Mouse (Mus musculus) heart, embryonic 10.5 days (tissue): ENCODE results near the gene Epha3. TPM values are rescaled to one million over a fixed set of nuclear protein-coding genes. Genes with fewer than 3 reads are reported as not detected.
A peak's percentile ranks its signal among the peaks of the same experiment; 100 is the strongest.

Source experiments
- DNase-seq: peaks from one replicate; pipeline ENCODE4 v3.0.0-alpha.2; 2017; ENCODE audit warnings: low spot score
- H3K27ac ChIP-seq: fragments of 300-500 bp; sonication (generic); 2 replicates; pipeline ENCODE4 v1.5.1; 2016; ENCODE audit warnings: mild to moderate bottlenecking
- H3K27me3 ChIP-seq: fragments of 300-500 bp; sonication (generic); 2 replicates; pipeline ENCODE4 v1.6.1; 2016; ENCODE audit warnings: mild to moderate bottlenecking; ENCODE audit not compliant: poor library complexity, insufficient read depth, severe bottlenecking
- H3K36me3 ChIP-seq: fragments of 300-500 bp; sonication (generic); 2 replicates; pipeline ENCODE4 v1.6.1; 2016; ENCODE audit warnings: mild to moderate bottlenecking, moderate library complexity
- H3K4me1 ChIP-seq: fragments of 300-500 bp; sonication (generic); 2 replicates; pipeline ENCODE4 v1.6.1; 2016; ENCODE audit warnings: mild to moderate bottlenecking
- H3K4me3 ChIP-seq: fragments of 300-500 bp; sonication (generic); 2 replicates; pipeline ENCODE4 v1.5.1; 2016; ENCODE audit warnings: mild to moderate bottlenecking, moderate library complexity
- H3K9me3 ChIP-seq: fragments of 300-500 bp; sonication (generic); 2 replicates; pipeline ENCODE4 v1.6.1; 2016; ENCODE audit warnings: mild to moderate bottlenecking, moderate library complexity
- WGBS: fragments of 180-500 bp; shearing (Covaris S2); methylation state at CpG from one replicate; pipeline ENCODE4 v1.1.7; 2016; 5-methylcytosine and 5-hydroxymethylcytosine counted together
- polyA plus RNA-seq: library from polyadenylated mRNA; unstranded; fragments of >200 nt; fragmentation: Nextera tagmentation; extraction: Ambion mirVana; gene quantifications from 2 replicates; pipeline ENCODE4 v1.2.1, GENCODE M21; 2016

Gene Epha3
- polyA plus RNA-seq: 8.1 and 20.4 TPM in 2 replicates

DNA sequence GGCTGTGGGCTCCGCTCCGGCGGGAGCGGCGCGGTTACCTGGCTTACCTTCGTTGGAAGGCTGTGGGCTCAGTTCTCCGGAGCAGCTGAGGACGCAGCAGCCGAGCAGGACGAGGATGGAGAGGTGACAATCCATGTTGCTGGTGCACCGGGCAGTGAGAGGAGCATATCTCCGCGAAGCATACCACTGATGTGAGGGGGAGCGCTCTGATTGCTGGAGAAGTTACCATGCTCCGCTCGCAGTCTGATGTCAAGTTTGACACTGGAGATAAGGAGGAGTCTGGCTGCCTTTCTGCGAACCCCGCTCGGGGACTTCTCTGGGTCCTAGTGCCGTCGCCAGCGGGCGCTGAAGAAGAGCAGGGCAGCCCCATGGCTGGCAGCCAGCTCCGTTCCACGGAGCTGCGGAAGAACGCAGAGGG, at the start of gene Epha3:
Epha3 (minus strand) TSS at position 263 of the 418 bp plus-strand sequence.
- H3K27me3 ChIP-seq: 0 out of 2 replicates have a peak, but pooled peaks cover 6% of the 10 kb centered on the region

GRCm38 (mm10) chr16:63903425-63903824, 39.5 kb upstream of the Epha3 start:
- 22% methylated on average over 13 of the region's 13 CpGs for WGBS

More for the DNA sequence above, at the start of gene Epha3:
- H3K4me1 ChIP-seq: no peaks in the 10 kb centered on the region
- H3K27ac ChIP-seq: peak within 1 kb of the TSS; percentile 83
- H3K9me3 ChIP-seq: no peaks in the 10 kb centered on the region
- peak; percentile 89 for DNase-seq
- H3K36me3 ChIP-seq: no peaks in the 10 kb centered on the region
- WGBS: under 1% methylated on average over 28 of the region's 28 CpGs
- peak within 1 kb of the TSS; percentile 70 for H3K4me3 ChIP-seq

DNA sequence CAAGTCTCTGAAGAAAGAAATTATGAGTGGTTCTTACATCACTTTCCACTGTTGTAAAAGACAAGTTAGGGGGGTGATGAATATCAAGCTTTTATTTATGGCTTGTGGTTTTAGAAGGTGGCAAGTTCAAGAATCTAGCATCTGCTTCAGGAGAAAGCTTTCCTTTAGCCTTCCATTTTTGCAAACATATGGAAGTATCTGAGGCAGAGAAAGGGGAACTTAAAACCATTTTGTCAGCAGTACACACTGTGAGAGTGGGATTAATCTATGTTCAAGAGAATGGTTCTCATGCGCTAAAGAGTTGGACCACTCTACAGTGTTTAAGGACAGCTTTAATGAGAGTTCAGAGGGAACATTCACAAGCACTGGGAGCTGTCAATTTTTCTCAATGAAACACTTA, 17.2 kb upstream of the Epha3 start:
- no peaks in the 10 kb centered on the region for H3K4me1 ChIP-seq
- no peak overlapping the region for H3K27ac ChIP-seq
- 85% methylated on average over 1 of the region's 1 CpGs for WGBS
- DNase-seq: no peak
- no peaks in the 10 kb centered on the region for H3K36me3 ChIP-seq
- H3K27me3 ChIP-seq: no peaks in the 10 kb centered on the region
- no peaks in the 10 kb centered on the region for H3K9me3 ChIP-seq
- no peak overlapping the region for H3K4me3 ChIP-seq

More at GRCm38 (mm10) chr16:63903425-63903824, 39.5 kb upstream of the Epha3 start:
- H3K36me3 ChIP-seq: no peaks in the 10 kb centered on the region
- no peak overlapping the region for H3K27ac ChIP-seq
- no peak for DNase-seq
- H3K4me3 ChIP-seq: peak overlapping the region; percentile 42
- no peaks in the 10 kb centered on the region for H3K27me3 ChIP-seq
- H3K9me3 ChIP-seq: no peaks in the 10 kb centered on the region
- H3K4me1 ChIP-seq: no peaks in the 10 kb centered on the region

DNA sequence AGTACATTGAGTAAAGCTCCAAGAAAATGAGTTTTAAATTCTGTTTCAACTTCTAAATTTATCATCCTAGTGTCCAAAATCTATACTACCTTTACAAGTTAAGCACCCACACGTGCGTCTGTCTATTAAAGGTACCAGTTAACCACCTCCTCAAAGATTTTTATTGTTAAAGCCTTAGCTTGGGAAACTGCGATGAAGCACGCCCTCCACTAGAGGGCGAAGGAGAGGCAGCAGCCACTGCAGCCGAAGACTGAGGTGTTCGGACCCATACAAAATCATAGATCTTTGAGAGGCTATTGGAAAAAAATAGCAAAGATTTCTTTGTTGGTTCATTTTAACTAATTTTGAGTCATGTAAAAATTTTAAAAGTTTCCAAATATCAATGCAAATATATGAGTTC, 8.3 kb upstream of the Epha3 start:
- no peaks in the 10 kb centered on the region for H3K36me3 ChIP-seq
- H3K4me1 ChIP-seq: no peaks in the 10 kb centered on the region
- no peak for DNase-seq
- H3K4me3 ChIP-seq: no peak overlapping the region
- H3K27ac ChIP-seq: no peak overlapping the region
- H3K27me3 ChIP-seq: no peaks in the 10 kb centered on the region
- H3K9me3 ChIP-seq: no peaks in the 10 kb centered on the region
- 13% methylated on average over 7 of the region's 7 CpGs for WGBS

GRCm38 (mm10) chr16:63864463-63864976, 545 bp upstream of the Epha3 start:
- Histone ChIP-seq H3K27me3 (0 out of 2 replicates have a peak, but pooled peaks cover 6% of the 10 kb centered on the region), H3K9me3 (no peaks in the 10 kb centered on the region), H3K36me3 (no peaks in the 10 kb centered on the region), H3K4me1 (no peaks in the 10 kb centered on the region), H3K4me3 (peak overlapping the region; percentile 70), H3K27ac (peak overlapping the region; percentile 83; the same call in 1 of the 2 replicates)
- WGBS: 36% methylated on average over 7 of the region's 7 CpGs
- no peak for DNase-seq

DNA sequence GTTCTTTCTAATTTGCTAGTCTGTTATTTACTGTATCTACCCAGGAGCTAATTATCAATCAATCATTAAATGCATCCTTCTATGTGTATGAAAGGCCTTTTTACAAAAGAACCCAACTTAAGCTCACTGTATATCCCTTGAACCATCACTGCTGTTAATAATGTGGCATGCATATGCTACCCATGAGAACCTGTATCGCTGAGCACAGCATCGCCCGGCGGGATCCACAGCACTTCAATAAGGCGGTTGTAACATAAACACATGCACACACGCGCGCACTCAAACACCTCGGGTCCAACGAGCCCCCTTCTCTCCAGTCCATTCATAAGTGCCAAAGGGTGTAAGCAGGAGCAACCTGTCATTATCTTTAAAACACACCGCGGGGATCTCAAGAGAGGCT, 794 bp downstream of the Epha3 start:
- DNase-seq: no peak

DNA sequence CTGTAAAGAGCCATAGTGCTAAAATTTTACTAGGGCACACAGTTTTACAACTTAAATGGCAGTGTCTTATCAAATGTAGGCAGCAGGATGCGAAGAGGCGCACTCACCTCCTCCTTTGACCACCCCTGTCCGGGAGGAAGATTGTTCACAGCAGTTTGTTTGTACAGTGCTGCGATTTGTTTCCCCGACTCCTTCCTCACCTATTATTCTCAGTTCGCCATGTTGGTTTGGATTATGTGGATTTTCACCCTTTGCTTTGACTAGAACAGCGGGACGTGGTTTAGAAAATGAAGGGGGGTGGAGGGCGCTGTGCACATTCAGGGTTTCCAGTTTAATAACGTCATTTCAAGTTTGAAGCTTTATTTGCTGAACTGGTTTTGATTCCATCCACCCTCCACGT, 6.4 kb downstream of the Epha3 start:
- Histone ChIP-seq H3K36me3 (no peaks in the 10 kb centered on the region), H3K27me3 (no peaks in the 10 kb centered on the region), H3K4me3 (peak overlapping the region; percentile 73), H3K4me1 (peaks cover 9% of the 10 kb centered on the region; the same call in 1 of the 2 replicates), H3K9me3 (no peaks in the 10 kb centered on the region), H3K27ac (peak overlapping the region; percentile 87)
- DNase-seq: no peak
- 2% methylated on average over 11 of the region's 11 CpGs for WGBS

More for the DNA sequence above, 794 bp downstream of the Epha3 start:
- no peaks in the 10 kb centered on the region for H3K4me1 ChIP-seq
- 0 out of 2 replicates have a peak, but pooled peaks cover 6% of the 10 kb centered on the region for H3K27me3 ChIP-seq
- WGBS: 4% methylated on average over 12 of the region's 12 CpGs
- H3K4me3 ChIP-seq: peak overlapping the region; percentile 70
- no peaks in the 10 kb centered on the region for H3K9me3 ChIP-seq
- H3K36me3 ChIP-seq: no peaks in the 10 kb centered on the region
- H3K27ac ChIP-seq: no peak overlapping the region

DNA sequence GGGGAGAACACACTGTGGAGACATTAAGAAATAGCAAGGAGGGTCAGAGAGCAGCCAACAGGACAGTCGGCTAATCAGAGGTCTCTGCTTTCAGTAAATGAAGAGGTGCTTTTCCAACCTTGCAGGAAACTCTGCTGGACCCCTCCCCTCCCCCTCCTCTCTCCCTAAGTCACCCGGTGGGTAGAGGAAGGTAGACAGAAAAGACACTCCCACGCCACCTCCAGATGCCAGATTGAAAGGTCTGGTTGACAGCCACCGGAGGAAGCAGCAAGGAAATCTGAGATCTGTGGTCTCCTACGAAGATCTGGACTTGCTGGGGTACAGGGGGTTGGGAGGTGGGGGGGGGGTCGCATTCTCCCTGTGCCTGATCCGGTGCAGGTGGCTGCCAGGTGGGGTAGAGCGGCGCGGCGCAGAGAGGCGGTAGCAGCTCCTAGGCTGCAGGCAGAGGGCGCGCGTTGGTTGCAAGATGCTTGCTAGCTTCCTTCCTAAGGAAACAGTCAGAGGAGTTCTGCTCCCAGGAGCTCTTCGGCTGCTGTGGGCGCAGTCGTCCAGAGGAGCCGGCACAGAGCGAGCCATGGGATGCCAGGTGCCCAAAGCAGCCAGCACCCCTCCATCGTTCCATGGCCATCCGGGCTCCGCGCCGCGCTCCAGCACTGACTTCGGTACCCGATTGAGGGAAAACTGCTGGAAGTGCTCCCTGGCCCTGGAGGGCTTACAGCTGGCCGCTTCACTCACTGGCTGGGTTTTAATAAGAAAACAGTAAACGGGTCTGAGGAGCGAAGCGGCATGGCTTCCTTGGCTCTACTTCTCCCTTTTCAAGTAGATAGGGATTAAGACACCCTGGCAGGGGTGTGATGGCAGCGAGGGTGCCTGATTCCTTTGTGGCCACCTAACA, 7.1 kb downstream of the Epha3 start:
- Histone ChIP-seq H3K9me3 (no peaks in the 10 kb centered on the region), H3K27me3 (no peaks in the 10 kb centered on the region), H3K4me3 (peak overlapping the region; percentile 73), H3K27ac (peak overlapping the region; percentile 87), H3K36me3 (no peaks in the 10 kb centered on the region), H3K4me1 (peaks cover 9% of the 10 kb centered on the region; the same call in 1 of the 2 replicates)
- 2% methylated on average over 33 of the region's 33 CpGs for WGBS
- DNase-seq: peak; percentile 82

DNA sequence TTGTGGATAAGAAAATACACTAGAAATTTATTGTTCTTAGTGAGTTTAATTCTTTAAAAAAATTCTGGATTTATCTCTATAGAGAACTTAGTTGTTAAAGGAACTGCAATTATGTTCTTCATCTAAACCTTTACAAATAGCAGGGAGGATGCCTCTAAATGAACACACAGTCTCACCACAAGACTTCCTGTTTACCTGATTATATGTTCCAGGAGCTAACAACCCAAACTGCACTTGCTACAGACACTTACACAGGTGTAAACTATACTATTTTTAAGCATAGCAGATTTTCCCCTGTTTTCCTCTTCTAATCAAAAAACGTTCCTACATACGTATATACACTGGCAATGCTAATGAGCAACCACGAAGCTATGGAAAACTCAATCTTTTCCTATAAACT, 13.7 kb downstream of the Epha3 start:
- 77% methylated on average over 3 of the region's 3 CpGs for WGBS

GRCm38 (mm10) chr16:63842911-63843310, 21.1 kb downstream of the Epha3 start:
- Histone ChIP-seq H3K4me1 (no peaks in the 10 kb centered on the region), H3K9me3 (no peaks in the 10 kb centered on the region), H3K27ac (no peak overlapping the region), H3K27me3 (no peaks in the 10 kb centered on the region), H3K36me3 (no peaks in the 10 kb centered on the region), H3K4me3 (no peak overlapping the region)
- no peak for DNase-seq
- 66% methylated on average over 2 of the region's 2 CpGs for WGBS

More for the DNA sequence above, 13.7 kb downstream of the Epha3 start:
- Histone ChIP-seq H3K27ac (no peak overlapping the region), H3K9me3 (no peaks in the 10 kb centered on the region), H3K36me3 (no peaks in the 10 kb centered on the region), H3K4me3 (no peak overlapping the region), H3K4me1 (no peaks in the 10 kb centered on the region), H3K27me3 (no peaks in the 10 kb centered on the region)
- DNase-seq: no peak

GRCm38 (mm10) chr16:63837466-63837865, 26.5 kb downstream of the Epha3 start:
- Histone ChIP-seq H3K4me1 (no peaks in the 10 kb centered on the region), H3K36me3 (no peaks in the 10 kb centered on the region), H3K27ac (no peak overlapping the region), H3K27me3 (0 out of 2 replicates have a peak, but pooled peaks cover 5% of the 10 kb centered on the region), H3K4me3 (no peak overlapping the region), H3K9me3 (no peaks in the 10 kb centered on the region)
- DNase-seq: no peak

DNA sequence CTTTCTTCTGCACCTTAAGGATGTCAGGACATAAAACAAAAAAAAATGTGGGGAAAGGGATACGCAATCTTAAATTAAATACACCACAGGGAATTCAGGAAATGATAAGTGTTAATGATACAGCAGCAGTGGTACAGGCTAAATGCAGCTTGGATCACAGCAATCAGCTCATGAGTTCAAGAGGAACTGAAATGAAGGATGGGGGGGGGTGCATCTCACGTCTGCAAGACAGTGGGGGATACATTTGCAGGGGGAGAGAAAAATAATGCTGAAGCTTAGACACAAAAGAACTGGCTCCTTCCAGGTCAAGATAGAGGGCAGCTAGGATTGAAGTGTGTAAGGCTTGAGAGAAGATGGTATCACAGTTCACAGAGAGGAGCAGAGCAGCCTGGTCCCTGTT, 42.8 kb downstream of the Epha3 start:
- DNase-seq: no peak
- Histone ChIP-seq H3K9me3 (no peaks in the 10 kb centered on the region), H3K27me3 (no peaks in the 10 kb centered on the region), H3K27ac (no peak overlapping the region), H3K4me1 (no peaks in the 10 kb centered on the region), H3K4me3 (no peak overlapping the region), H3K36me3 (no peaks in the 10 kb centered on the region)
- WGBS: 70% methylated on average over 2 of the region's 2 CpGs

DNA sequence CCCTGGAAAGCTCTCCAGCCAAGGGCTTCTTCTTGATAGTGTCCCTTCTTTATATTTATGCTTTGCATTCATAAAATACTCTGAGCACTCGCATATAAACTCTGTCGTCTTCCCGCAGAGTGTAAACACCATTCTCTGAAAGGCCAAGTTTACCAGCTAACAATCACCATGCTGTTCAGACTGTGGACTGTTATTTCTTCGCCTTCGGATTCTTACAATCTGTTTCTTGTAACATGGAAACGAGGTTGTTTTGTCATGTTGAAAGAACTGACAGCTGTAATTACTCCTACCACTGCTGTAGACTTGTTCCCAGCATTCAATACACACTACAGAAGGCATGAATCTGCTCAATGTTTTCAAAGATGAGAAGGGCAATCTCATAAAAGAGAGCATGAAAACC, 46.4 kb downstream of the Epha3 start:
- no peak for DNase-seq
- WGBS: 68% methylated on average over 6 of the region's 6 CpGs
- H3K4me1 ChIP-seq: no peaks in the 10 kb centered on the region
- H3K9me3 ChIP-seq: no peaks in the 10 kb centered on the region
- H3K4me3 ChIP-seq: no peak overlapping the region
- H3K27me3 ChIP-seq: no peaks in the 10 kb centered on the region
- no peaks in the 10 kb centered on the region for H3K36me3 ChIP-seq
- no peak overlapping the region for H3K27ac ChIP-seq
